Mouse (Mus musculus) stomach, postnatal 0 days (tissue): ENCODE measurements around the gene Wnt9b.

Experiments used
- CTCF ChIP-seq: IDR thresholded peaks from 2 replicates; pipeline ENCODE4 v1.5.1; 2016; ENCODE audit warnings: antibody characterized with exemption, low read depth, mild to moderate bottlenecking, moderate library complexity
- EP300 ChIP-seq: optimal IDR thresholded peaks from 2 replicates; pipeline ENCODE3; 2016; ENCODE audit warnings: antibody characterized with exemption

- TF ChIP-seq CTCF = no peak
- TF ChIP-seq EP300 = no peak
Observed at GRCm38 (mm10) chr11:103719436-103719835, 30.2 kb downstream of the Wnt9b start.
